Mouse (Mus musculus) thymus, postnatal 25 days (tissue): Measurements from ENCODE around the gene Cpxm2.

Source experiments
- DNase-seq: peaks from one replicate; pipeline ENCODE4 v3.0.0; 2022

The Cpxm2 gene

DNA sequence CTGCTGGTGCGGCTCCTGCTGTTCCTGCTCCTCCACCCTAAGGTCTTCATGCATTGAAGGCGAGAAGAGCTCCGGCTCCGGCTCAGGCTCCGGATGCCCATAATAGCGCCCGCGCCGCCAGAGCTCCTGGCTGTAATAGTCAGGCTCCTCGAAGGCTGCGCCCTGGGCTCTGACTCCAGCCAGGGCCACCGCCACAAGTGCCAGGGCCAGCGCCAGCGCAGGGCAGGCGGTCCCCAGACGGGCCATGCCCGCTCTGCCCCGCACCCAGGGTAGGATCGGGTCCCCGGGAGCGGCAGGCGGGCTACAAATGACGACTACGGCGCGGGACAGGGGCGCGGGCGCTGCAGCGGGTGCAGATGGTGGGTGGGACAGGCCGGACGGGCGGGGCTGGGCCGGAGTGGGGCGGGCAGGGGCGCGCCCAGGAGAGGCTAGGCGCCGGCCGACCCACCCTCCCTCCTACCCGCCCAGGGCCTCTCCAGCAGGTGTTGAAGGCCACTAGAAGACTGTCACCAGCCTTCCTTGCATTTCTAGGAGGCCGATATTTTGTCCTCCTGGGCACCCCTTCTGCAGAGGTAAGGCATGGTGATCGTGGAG, at the start of gene Cpxm2:
TSS of gene Cpxm2 (minus strand) at position 372 of the 594 bp plus-strand sequence.
- no peak for DNase-seq

DNA sequence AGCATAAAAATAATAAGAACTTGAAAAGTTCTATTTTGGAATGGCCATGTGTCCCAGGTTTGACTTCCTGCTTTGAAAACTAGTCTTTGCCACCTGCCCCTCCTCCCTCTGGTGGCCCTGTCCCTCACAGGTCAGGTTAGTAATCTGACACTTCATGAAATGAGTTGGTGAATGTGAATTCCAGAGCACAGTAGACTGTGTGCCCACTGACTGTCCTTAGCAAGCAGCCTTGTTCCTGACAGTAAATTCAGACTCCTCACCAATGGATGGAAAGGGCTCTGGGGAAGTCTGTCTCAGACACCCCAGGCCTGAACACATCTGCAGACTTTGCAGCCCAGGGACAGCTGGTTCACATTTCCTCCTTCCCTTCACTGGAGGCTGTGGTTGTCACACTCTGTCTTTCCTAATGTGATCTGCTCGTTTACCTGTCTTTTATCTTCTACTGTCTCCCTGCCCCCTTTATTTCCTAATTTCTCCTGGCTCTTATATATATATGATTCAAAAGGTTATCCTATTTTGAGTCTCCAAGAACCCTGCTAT, 49.6 kb upstream of the Cpxm2 start:
- no peak for DNase-seq

DNA sequence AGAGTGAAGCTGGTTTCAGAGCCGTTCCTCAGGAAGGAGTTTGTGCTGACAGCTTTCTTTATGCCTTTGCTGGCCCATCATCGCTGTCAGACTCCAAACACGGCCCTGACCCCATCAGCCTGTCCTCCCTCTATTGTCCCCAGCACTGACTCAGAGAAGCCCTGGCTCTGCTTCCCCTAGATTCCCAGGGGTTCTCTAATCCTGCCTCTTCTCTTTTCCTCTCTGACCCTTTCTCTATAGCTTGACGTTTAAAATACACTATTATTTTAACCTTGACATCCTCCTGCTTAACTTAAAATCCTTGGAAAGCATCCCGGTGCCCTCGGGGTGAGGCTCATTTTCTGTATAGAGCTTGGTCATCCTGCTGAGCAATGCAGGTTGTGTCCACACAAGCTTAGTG, 45.1 kb upstream of the Cpxm2 start:
- no peak for DNase-seq

DNA sequence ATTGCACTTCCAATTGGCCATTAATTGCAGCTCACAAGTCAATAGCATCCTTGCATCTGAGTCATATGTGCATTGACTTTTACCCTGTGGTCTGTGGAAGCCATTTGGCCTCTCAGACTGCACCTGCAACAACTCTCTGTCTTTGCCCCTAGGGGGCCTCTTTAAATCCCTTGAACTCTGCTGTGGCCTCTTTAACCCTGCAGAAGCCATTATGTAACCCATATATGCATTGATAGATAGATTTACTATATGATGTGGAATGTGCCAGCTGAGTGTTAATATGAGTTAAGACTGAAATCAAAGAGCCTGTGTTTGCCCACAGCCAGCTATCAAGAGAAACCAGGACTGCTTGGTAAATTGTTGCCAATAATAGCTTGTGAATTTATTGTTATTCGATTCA, 44.3 kb upstream of the Cpxm2 start:
- DNase-seq: no peak

DNA sequence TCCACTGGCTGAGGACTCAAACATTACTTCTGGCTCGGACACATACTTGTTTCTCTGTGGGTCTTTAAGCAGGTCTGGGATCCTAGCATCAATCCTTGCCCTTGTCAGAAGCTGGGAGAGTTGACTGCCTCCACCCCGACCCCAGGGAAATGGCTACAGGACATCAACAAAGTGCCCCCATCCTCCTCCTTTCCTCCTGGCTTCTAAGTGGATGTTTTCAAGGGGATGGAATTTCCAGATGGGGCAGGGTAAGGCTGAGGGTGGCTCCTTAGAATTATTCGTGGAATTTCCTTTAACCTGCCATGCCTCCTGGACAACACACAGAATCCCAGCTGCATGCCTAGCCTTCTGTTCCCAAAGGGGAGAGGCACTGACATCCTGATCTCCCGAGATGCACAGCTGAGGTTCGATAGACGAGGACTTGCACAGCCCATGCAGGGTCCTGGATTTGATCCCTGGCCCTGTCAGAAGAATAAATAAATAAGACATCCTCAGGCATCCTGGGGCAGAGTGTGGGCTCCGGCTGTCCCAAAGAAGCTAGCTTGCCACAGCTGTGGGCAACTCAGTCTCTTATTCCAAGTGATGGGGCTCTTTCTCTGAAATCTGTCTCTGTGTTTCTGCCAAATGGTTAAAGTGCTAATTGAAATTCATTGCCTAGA, 43.4 kb upstream of the Cpxm2 start:
- no peak for DNase-seq

DNA sequence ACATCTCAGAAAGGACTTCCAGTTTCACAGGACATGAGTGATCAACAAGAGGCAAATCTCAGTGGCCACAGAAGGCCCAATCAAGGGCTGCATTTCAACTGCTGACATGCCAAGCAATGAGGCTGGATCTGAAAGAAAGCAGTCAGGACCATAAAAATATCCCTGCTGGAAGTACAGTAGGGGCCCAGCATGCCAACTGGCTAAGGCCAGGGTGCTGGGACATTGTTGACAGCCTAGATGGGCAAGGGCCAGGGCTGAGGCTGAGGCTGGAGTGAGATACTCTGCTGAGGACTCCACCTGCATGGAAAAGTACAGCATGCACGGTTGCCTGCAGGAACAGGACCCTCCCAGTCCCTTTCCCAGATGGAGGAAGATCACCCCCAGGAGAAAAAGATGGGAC, 42.0 kb upstream of the Cpxm2 start:
- no peak for DNase-seq

DNA sequence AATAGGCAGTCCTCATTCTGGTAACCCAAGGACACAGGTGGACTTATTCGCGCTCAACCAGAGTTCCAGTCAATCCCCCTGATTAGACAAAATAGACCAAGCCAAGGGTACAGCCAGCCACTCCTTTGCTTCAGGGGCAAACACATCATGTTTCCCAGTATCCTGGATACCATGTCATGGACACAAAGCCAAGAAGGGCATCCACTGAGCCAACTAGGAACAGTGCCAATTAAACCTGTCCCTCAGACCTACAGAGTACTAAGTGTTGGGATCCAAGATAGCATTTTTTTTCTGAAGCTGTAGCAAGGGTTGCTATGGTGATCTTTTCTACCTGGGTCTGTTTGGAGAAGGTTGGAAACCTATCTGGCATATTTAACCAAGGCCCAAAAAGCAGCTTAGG, 39.1 kb upstream of the Cpxm2 start:
- DNase-seq: no peak

DNA sequence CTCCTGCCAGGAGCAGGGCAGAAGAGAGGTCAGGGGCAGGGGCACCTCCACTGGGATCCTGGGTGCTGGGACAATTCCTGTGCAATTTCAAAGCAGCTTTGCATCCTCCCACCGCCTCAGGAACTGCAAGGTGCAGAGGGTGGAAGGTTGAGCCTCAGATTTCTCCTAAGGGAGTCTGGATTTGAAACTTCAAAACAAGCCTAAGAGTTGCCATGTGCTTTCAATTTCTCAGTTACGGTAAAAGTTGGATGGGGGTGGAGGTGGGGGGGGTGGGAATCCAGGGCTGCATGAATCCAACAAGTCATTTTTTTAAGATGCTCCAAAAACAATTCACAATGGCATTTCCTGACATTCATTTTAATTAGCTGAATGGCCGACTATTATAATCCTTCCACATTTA, 32.9 kb upstream of the Cpxm2 start:
- no peak for DNase-seq

DNA sequence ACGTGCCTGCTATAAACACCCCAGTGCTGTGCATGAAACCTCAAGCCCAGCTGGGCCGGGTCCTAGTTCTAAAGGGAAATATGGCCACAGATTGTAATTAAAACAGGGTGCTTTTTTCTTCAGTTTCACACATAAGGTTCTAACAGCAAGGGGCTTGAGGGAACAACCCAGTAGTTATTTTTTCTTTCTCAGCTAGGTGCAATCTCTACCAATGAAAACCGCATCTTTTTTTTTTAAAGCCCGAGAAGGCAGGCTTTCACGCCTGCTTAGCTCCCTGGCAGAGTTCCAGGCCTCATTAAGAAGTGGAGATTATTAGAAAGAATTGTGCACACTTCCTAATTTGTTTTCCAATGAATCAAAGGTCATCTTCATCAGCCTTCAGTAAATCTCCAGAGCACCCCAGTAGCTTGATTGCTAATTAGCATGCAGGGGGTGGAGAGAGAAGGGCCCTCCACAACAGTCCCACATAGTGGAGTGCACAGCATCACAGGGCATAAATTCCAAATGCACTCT, 29.4 kb upstream of the Cpxm2 start:
- DNase-seq: no peak

DNA sequence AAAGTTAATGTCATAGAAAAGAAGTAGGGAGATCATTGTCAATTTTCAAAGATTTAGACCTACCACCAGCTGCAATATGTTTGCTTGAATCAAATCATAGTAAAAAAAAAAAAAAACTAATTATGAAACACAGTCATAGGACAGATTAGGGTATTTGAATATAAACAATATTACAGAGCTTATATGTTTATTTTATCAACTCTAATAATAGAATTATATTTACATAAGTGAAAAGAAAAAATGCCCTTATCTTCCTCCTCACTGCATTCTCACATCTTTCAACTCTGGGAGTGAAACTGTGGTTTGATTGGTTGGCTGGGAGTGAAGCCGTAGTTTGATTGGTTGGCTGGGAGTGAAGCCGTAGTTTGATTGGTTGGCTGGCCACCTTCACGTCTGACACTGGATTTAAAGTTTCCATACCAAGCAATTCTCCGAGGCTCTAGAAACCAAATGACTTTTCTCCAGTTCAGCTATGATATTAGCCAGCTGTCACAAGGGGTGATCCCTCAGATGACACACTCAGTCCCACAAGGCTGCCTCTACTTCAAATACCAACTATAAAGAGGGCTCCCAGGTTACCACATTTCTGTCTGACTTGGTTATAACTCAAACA, 27.2 kb upstream of the Cpxm2 start:
- no peak for DNase-seq

DNA sequence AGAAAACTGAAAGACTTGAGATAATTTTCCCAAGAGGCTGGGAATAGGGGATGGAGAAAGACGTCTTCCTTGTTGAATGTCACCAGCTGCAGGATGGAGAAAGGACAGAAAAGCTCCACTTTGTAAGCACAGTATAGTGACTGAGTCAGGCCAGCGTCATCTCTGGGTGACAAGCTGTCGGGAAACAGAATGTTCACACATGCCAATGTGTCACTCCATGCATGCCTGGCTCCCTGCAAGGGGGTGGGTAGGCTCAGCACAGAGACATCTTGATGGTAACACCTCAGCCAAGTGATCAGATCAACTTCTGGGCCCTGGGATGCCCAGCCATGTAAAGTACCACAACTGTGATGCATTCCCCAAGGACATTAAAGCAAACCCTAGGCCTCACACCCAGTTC, 26.5 kb upstream of the Cpxm2 start:
- no peak for DNase-seq

DNA sequence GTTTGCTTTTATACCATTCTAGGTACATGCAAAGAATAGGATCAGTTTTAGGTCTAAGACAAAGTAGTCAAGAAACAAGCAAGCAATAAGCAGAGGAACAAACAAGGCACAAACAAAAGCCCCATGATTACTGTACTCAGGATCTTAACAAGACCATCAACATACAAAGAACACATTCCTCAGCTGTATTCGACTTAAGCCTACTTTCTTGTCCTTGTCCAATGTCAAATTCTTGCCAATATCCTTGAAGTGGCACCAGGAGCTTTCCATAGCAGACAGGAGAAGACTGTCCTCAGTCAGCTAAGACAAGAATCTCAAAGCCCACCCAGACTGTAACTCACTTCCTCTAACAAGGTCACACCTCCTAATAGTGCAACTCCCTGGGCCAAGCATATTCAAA, 24.5 kb upstream of the Cpxm2 start:
- DNase-seq: no peak

DNA sequence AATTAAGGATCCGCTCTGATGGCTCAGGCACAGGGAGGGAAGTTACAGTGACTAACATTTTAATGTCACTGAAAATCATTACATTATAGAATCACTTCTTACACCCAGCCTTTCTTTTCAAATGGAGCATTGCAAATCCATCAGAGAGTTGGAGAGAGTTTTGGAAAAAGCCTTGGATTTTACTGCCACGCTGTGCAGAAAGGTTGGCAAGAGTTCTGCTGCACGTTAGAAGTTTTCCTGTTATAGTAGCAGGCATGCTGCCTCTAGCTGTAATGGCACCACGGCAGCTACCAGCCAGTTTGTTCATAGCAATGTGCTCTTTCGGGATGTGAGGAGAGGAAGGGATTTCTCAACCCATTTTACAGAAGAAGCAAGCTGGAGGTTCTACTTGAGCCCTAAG, 20.2 kb upstream of the Cpxm2 start:
- DNase-seq: no peak

DNA sequence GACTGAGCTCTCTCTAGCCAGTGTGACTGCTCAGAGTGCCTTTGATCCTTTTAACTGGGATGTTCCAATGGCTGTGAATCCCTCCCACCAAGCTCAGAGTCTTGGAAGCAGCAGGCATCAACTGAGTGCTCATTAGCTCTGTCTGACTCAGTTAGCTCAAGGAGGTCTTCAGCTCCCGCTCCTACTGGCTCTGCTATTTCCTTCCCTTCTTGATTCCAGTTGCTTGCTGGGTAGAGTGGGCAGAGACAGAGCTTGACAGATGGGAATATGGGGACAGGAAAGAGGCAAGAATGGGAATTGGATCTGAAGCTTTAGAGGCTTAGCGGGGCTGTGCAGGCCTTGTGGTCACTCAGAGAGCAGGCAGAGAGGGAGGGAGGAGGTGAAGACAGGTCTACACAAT, 19.8 kb upstream of the Cpxm2 start:
- DNase-seq: no peak

DNA sequence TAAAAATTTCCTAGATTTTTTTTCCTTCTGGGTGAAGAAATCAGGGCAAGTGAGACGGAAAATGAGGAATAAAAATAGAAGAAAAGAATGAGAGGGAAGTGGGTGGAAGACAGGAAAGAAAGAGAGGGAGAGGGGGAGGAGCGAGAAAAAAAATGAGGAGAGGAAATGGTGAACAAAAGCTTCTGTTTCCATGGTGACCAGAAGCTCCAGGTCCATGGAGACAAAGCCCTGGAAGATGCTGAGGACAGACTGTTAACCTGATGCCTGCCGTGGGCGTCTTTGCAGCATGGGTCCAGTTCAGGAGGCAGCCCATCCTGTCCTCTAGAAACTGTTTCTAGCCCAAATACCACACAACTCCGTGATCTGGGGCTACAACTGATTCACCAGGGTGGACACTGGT, 17.7 kb upstream of the Cpxm2 start:
- no peak for DNase-seq

DNA sequence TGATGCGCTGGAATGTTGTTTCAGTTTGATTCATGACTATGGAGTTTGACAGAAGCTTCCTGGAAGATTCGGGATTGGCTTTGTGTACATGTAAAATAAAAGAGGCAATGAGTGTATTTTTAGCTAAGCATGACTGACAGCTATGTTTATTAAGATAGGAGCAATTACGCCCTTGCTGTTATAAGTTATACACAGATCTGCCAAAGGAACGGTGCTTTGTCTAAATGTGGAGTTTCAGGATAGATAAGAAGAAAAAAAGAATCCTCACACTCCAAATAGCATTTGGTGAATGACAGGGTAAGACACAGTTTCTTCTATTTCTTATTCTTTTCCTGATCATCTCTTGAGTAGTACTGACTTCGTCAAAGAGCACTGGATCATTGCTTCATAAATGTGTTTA, 17.2 kb upstream of the Cpxm2 start:
- no peak for DNase-seq

DNA sequence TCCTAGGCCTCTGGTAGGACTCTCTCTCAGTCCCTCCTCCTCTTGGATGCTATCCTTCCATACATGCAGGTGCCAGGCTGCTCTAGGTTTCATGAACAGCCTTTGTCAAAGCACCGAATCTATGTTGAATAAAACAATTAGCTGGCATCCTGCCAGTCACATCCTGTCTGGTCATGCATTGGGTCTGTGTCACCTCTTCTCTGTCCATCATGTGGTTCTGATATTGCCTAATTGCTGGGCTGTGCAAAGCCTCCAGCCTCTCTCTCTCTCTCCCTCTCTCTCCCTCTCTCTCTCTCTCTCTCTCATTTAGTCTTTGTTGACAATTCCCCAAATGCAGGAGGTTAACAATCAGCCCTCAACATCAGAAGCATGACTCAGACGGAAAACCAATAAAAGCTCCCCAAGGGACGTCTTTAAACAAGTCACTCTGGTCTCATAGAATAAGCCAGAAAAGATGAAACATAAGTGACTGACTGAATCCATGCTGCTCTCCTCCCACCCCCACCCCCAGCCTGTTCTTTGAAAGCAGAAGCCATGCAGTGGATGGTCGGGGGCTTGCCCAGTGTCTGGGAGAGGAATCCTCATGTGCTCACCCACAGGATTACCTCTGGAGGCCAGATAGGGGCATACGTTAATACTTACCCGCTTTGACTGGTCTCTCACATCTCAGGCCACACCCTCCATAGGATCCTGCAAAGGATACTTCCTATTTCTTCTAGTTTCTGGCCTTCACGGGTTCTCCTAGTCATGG, 15.1 kb upstream of the Cpxm2 start:
- no peak for DNase-seq

DNA sequence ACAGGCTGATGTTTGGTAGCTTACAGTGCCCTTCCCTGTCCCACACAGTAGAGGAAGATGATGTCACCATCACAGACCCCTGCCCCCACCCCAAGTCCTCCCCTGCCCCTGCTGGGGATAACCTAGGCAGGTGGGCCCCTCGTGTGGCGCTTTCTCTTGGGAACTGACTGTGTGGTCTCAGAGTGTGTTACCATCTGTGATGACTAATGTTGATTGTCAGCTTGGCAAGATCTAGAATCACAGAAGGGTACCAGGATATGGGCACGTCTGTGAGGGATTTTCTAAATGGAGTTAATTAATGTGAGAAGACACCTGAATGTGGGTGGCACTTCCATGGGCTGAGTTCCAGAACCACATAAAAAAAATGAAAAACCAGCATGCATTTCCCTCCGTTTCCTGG, 12.7 kb upstream of the Cpxm2 start:
- no peak for DNase-seq

DNA sequence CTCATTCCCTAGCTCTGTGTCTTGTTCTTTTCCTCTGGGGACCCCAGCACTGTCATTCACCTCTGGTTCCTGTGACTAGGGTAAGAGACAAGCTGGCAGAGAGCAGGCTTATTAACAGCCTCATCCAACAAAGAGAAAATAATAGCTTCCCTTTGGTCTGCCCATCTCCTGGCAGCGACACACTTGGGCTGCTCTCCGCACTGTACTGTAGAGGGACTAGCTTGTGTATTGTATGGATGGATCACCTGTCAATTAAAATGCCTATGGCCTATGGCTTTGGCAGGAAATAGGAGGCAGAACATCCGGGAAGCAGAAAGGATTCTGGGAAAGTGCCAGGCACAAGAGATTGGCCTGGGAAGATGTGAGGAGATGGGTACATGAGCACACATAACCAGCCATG, 7.7 kb upstream of the Cpxm2 start:
- no peak for DNase-seq

DNA sequence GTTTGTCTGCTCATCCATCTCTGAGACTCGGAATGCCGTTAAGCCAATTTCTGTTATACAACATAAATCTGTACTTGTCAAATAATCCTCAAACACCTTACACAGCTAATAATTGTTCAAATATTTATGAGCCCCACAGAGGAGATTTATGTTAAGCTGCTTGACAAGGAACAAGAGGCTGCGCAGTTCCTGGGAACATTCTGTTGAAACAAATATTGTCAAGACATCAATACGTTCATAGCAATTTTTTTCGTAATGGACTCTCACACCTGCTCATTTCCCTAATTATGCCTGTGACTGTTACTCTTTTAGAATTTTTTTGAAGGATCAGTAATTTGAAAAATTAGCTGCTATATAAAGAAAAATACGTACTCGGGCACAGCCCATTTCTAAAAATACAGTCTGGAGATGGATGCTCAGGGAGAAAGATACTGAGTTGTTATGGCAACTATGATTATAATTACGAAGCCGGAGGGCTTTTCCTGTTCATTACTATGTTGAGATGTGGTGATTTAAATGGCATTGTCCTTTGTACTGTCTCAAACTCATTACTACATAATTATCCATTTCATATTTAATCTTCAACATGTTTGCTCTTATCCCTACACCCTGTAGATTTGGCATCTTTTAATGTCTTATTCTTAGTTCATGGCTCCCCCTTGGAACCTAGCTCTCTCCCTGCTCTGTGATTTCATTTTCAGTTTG, 3.9 kb upstream of the Cpxm2 start:
- DNase-seq: no peak

DNA sequence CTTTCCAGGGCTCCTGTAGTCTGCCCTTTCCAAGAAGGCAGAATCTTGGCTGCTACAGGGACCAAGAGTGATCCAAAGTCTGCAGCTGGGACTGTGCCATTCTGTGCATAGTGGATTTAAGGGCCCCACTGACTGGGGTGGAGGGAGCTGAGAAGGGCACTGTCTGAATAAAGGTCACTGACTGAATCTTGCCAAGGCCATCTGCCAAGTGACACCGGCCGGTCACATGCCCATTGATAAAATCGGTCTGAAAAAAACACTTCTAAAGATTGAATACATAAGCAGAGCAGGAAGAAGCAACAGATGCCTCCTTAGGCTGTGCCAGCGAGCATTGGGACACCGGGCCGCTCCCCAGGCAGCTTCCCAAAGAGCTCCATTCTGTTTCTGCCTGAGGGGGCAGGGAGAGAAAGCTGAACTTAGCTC, 803 bp downstream of the Cpxm2 start:
- no peak for DNase-seq

DNA sequence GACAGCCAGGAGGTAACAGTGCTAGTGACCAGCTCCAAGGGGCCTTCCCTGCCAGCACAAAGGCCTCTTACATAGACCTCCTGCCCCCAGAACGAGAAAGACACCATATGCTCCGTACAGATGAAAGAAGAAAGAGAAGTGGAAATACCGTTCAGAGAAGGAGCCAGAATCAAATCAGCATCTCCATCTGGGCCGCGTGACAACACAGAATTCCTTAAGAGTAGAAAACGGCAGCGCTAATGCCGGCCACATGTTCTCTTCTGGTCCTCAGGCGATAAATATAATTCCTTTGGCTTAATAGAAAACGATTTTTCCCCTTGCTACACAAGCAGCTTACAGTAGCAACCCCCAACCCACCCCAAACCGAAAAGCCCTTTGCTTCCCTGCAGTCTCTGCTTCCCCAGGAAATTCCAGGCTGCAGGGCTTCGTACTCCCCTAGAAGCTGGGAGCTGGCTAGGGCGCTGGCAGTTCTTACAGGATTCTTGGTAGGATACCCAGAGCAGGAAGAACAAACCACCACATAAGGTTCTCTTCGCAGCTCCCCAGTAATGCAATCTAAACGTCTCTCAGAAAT, 9.2 kb downstream of the Cpxm2 start:
- DNase-seq: no peak

DNA sequence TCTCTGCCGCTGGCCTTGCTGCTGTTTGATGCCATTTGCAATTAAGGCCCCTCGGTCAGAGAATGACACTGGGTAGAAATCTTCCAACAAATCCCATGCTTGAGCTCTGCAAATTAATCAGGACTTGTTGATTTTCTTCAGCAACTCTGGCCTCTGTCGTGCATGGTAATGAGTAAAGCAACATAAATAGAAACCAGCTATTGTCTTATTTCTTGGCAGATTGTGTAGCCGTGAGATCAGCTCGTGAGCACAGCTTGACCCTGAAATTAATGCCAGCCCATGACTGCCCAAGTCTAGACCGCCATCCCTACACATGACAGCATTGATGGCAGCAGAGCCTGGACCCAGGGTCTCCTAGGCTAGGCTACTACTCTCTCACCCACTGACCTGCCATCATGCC, 25.9 kb downstream of the Cpxm2 start:
- DNase-seq: no peak
